Mouse (Mus musculus): Measurements from ENCODE around the gene Nme8. TPM values are rescaled to one million over a fixed set of nuclear protein-coding genes. Genes with fewer than 3 reads are reported as not detected.

Gene Nme8
- not detected in 2 replicates for polyA plus RNA-seq (2012; rRNA removed)

GRCm38 (mm10) chr13:19697790-19698189, at the start of gene Nme8:
TSS of gene Nme8 (minus strand) at chr13:19697794.

GRCm38 (mm10) chr13:19622573-19623227, 74.9 kb downstream of the Nme8 start, which contains the start of gene Sfrp4:
TSS of gene Sfrp4 (plus strand) at chr13:19623104.

GRCm38 (mm10) chr13:19619216-19619927, 78.2 kb downstream of the Nme8 start, which contains the start of gene Epdr1:
TSS of gene Epdr1 (minus strand) at chr13:19619927.

Other genes starting within 250 kb of the Nme8 start
- 4.9 and 5.9 TPM in 2 replicates for gene Epdr1, start 77.9 kb downstream of the Nme8 start, polyA plus RNA-seq (2012; rRNA removed)
- 0.87 and 1.3 TPM in 2 replicates for gene Sfrp4, start 74.7 kb downstream of the Nme8 start, polyA plus RNA-seq (2012; rRNA removed)
- gene Gpr141, start 126.5 kb upstream of the Nme8 start, polyA plus RNA-seq (2012; rRNA removed) = 1.6 and 2.3 TPM in 2 replicates